Mouse (Mus musculus): ENCODE measurements at regions not wholly inside any gene's neighbourhood (a gene's known extent, or its start where the extent isn't known, plus 50 kb on each side); places are given as distances from the start of the nearest gene placed in this dataset.

DNA sequence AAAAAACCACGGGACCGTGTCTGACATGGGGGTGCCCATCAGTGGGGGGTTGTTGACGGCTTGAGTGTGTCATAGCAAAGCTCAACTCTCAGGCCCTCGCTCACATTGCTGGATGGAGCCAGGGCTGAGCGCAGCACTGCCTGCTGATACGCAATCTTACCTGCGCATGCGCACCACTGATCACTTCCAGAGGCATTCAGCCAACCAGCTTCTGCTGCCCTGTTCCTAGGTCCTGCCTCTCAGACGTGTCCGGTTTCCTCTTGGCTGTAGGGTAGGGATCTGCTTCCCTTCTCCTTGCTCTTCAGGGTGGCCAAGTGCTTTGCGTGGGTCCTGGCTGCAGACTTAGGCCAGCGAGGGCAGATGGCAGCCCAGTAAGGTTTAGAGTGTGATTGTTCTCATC is 81.3 kb upstream of the Pitx1 start:
- Histone ChIP-seq H3K4me3 (replicated peaks) (no peak overlapping the region), H3K36me3 (no peaks in the 10 kb centered on the region), H3K27me3 (peaks cover 19% of the 10 kb centered on the region), H3K4me2 (no peak overlapping the region), H3K4me1 (replicated peaks) (peaks cover 13% of the 10 kb centered on the region; the same call in 1 of the 2 replicates), H3K27ac (no peak overlapping the region), H3K9ac (replicated peaks) (no peak overlapping the region), H3K9me3 (no peaks in the 10 kb centered on the region)
- no peak for ATAC-seq (ENCODE audit: insufficient number of reproducible peaks, insufficient read depth, low FRiP score, low TSS enrichment, low read depth)
- 87% methylated on average over 12 of the region's 12 CpGs for WGBS

DNA sequence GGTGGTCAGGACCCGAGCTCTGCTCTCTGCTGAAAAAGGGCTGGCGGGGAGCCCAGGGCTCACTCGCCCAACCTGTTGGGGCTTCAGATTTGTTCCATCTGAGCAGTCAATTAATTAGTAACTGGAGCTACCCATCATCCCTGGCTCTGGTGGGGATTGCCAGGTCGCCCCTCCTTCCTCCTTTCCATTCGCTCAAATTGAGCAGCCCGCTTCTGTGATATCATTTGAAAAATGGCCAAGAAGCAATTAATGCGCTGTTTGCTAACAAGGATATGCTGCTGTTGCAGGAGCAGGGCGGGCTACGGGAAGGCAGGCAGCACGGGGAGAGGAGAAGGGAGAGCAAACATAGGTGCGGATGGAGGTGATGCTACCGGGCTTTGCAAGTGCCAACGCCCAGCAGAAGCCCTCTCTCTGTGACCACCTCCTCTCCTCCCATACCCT is 76.3 kb upstream of the Pitx1 start:
- peaks cover 8% of the 10 kb centered on the region for H3K27me3 ChIP-seq
- H3K27ac ChIP-seq, result no peak overlapping the region
- 76% methylated on average over 13 of the region's 13 CpGs for WGBS
- H3K4me2 ChIP-seq, result no peak overlapping the region
- no peak for ATAC-seq (ENCODE audit: insufficient number of reproducible peaks, insufficient read depth, low FRiP score, low TSS enrichment, low read depth)
- no peak overlapping the region for H3K9ac ChIP-seq (replicated peaks)
- no peaks in the 10 kb centered on the region for H3K36me3 ChIP-seq
- no peak overlapping the region for H3K4me3 ChIP-seq (replicated peaks)
- peaks cover 11% of the 10 kb centered on the region for H3K4me1 ChIP-seq (replicated peaks)
- no peaks in the 10 kb centered on the region for H3K9me3 ChIP-seq

DNA sequence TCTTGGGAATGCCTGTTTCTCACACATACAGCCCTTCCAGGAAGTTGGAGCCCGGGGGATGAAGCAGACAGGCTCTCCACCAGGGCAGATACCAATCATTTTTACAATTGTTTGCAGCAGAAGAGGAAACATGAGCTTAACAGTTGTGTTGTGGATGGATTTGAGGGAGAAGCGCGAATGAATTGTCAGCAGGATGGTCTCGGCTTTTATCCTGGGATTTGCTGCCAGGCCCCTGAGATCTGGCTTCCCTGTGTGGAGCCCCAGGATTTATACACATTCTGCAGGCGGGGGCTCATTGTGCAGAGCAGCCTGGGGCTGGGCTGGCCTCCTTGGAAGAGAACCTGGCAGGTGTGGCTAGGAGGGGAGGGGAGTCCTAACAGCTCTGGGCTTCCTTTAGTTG is 73.9 kb upstream of the Pitx1 start:
- Histone ChIP-seq H3K4me1 (replicated peaks) (peaks cover 11% of the 10 kb centered on the region), H3K4me2 (peak overlapping the region; percentile 10; the same call in 1 of the 2 replicates), H3K4me3 (replicated peaks) (no peak overlapping the region), H3K9ac (replicated peaks) (no peak overlapping the region), H3K9me3 (no peaks in the 10 kb centered on the region), H3K36me3 (no peaks in the 10 kb centered on the region), H3K27ac (0 out of 2 replicates have a peak overlapping the region, but pooled peaks have one; percentile 23), H3K27me3 (peaks cover 8% of the 10 kb centered on the region; the same call in 1 of the 2 replicates)
- 18% methylated on average over 5 of the region's 5 CpGs for WGBS
- peak; percentile 75; the same call in 1 of the 2 replicates for ATAC-seq (ENCODE audit: insufficient number of reproducible peaks, insufficient read depth, low FRiP score, low TSS enrichment, low read depth)

DNA sequence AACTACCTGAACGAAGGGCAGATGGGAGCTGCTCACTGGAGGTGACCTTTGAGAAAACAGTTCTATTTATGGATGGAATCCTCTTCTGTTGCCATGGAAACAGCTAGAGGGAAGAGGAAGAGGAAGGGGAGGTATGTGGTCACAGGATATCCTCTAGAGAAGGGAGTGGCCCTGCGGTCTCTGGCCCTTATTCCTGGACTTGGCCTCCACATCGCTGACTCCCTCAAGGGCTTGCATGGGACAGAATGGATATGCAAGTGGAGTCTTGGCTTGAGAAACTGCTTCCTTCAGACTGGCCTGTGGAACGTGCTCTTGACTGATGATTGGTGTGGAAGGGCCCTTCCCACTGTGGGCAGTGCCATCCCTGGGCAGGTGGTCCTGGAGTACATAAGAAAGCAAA is 68.9 kb upstream of the Pitx1 start:
- WGBS, result 84% methylated on average over 4 of the region's 4 CpGs
- Histone ChIP-seq H3K4me3 (replicated peaks) (no peak overlapping the region), H3K9me3 (no peaks in the 10 kb centered on the region), H3K36me3 (no peaks in the 10 kb centered on the region), H3K4me2 (no peak overlapping the region), H3K27me3 (peaks cover 5% of the 10 kb centered on the region; the same call in 1 of the 2 replicates), H3K9ac (replicated peaks) (no peak overlapping the region), H3K4me1 (replicated peaks) (peaks cover 19% of the 10 kb centered on the region), H3K27ac (no peak overlapping the region)
- no peak for ATAC-seq (ENCODE audit: insufficient number of reproducible peaks, insufficient read depth, low FRiP score, low TSS enrichment, low read depth)

DNA sequence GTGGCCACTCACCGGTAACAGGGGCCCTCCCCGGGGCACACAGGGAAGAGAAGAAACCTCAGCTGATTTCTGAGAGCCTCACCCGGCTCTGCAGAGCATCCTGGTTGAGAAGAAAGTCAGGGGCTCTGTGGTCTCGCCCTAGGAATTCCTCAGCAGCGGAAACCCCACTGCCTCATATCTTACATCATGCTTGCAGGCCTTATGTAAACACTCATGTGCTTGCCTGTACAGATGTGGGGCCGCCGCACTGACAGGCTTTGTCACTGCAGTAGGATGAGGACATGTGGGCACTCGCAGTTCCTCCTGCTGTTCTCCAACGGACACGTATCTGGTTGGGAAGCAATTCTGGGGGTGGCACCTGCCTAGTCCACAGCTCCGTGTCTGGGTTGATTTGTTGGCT is 66.3 kb upstream of the Pitx1 start:
- no peak overlapping the region for H3K27ac ChIP-seq
- WGBS, result 76% methylated on average over 11 of the region's 11 CpGs
- H3K36me3 ChIP-seq, result no peaks in the 10 kb centered on the region
- ATAC-seq (ENCODE audit: insufficient number of reproducible peaks, insufficient read depth, low FRiP score, low TSS enrichment, low read depth), result no peak
- H3K4me1 ChIP-seq (replicated peaks), result peaks cover 34% of the 10 kb centered on the region
- H3K9me3 ChIP-seq, result no peaks in the 10 kb centered on the region
- H3K27me3 ChIP-seq, result peaks cover 3% of the 10 kb centered on the region; the same call in 1 of the 2 replicates
- no peak overlapping the region; the same call in 1 of the 2 replicates for H3K9ac ChIP-seq (replicated peaks)
- H3K4me3 ChIP-seq (replicated peaks), result no peak overlapping the region
- H3K4me2 ChIP-seq, result no peak overlapping the region

DNA sequence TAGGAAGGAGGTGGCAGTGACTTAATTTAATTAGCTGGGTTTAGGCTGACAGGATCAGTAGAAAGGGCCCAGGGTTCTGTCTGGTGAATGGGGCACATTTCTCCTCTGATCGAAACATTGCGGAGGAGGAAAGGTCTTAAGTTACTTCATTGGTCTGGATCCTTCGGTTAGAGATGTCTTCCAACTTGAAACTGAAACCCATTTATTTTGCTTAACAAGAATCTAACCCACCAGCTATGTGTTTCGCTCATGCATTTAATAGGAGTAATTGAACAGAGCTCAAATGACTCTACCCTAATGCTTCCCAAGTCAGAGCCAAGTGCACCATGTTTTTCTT is 64.2 kb upstream of the Pitx1 start:
- WGBS, result 72% methylated on average over 4 of the region's 4 CpGs
- ATAC-seq (ENCODE audit: insufficient number of reproducible peaks, insufficient read depth, low FRiP score, low TSS enrichment, low read depth), result no peak
- Histone ChIP-seq H3K27me3 (peaks cover 3% of the 10 kb centered on the region; the same call in 1 of the 2 replicates), H3K4me1 (replicated peaks) (peaks cover 34% of the 10 kb centered on the region), H3K4me3 (replicated peaks) (no peak overlapping the region), H3K9ac (replicated peaks) (no peak overlapping the region), H3K4me2 (no peak overlapping the region), H3K9me3 (no peaks in the 10 kb centered on the region), H3K36me3 (no peaks in the 10 kb centered on the region), H3K27ac (0 out of 2 replicates have a peak overlapping the region, but pooled peaks have one; percentile 51)

GRCm38 (mm10) chr13:55899501-55900189 is 63.7 kb upstream of the Pitx1 start:
- ATAC-seq (ENCODE audit: insufficient number of reproducible peaks, insufficient read depth, low FRiP score, low TSS enrichment, low read depth), result no peak
- H3K4me1 ChIP-seq (replicated peaks), result peaks cover 34% of the 10 kb centered on the region
- H3K27ac ChIP-seq, result peak overlapping the region; percentile 51; the same call in 1 of the 2 replicates
- no peak overlapping the region for H3K4me3 ChIP-seq (replicated peaks)
- 0 out of 2 replicates have a peak overlapping the region, but pooled peaks have one; percentile 5 for H3K4me2 ChIP-seq
- H3K27me3 ChIP-seq, result peaks cover 3% of the 10 kb centered on the region; the same call in 1 of the 2 replicates
- H3K9me3 ChIP-seq, result no peaks in the 10 kb centered on the region
- H3K9ac ChIP-seq (replicated peaks), result no peak overlapping the region
- H3K36me3 ChIP-seq, result no peaks in the 10 kb centered on the region
- 42% methylated on average over 10 of the region's 10 CpGs for WGBS

GRCm38 (mm10) chr13:55898999-55899398 is 63.0 kb upstream of the Pitx1 start:
- peaks cover 3% of the 10 kb centered on the region; the same call in 1 of the 2 replicates for H3K27me3 ChIP-seq
- no peak overlapping the region for H3K4me2 ChIP-seq
- H3K4me3 ChIP-seq (replicated peaks), result no peak overlapping the region
- H3K4me1 ChIP-seq (replicated peaks), result peaks cover 34% of the 10 kb centered on the region
- 0 out of 2 replicates have a peak overlapping the region, but pooled peaks have one; percentile 23 for H3K9ac ChIP-seq (replicated peaks)
- H3K27ac ChIP-seq, result peak overlapping the region; percentile 72
- H3K9me3 ChIP-seq, result no peaks in the 10 kb centered on the region
- 25% methylated on average over 8 of the region's 8 CpGs for WGBS
- no peak for ATAC-seq (ENCODE audit: insufficient number of reproducible peaks, insufficient read depth, low FRiP score, low TSS enrichment, low read depth)
- H3K36me3 ChIP-seq, result no peaks in the 10 kb centered on the region

GRCm38 (mm10) chr13:55898257-55898950 is 62.4 kb upstream of the Pitx1 start:
- peak overlapping the region; percentile 72 for H3K27ac ChIP-seq
- H3K9ac ChIP-seq (replicated peaks), result 0 out of 2 replicates have a peak overlapping the region, but pooled peaks have one; percentile 23
- 0 out of 2 replicates have a peak, but pooled peaks have one; percentile 22 for ATAC-seq (ENCODE audit: insufficient number of reproducible peaks, insufficient read depth, low FRiP score, low TSS enrichment, low read depth)
- peak overlapping the region; percentile 17 for H3K4me2 ChIP-seq
- no peaks in the 10 kb centered on the region for H3K36me3 ChIP-seq
- no peak overlapping the region for H3K4me3 ChIP-seq (replicated peaks)
- H3K9me3 ChIP-seq, result no peaks in the 10 kb centered on the region
- peaks cover 34% of the 10 kb centered on the region for H3K4me1 ChIP-seq (replicated peaks)
- peaks cover 3% of the 10 kb centered on the region; the same call in 1 of the 2 replicates for H3K27me3 ChIP-seq
- 60% methylated on average over 17 of the region's 17 CpGs for WGBS

GRCm38 (mm10) chr13:55895505-55895904 is 59.5 kb upstream of the Pitx1 start:
- H3K36me3 ChIP-seq, result no peaks in the 10 kb centered on the region
- no peak for ATAC-seq (ENCODE audit: insufficient number of reproducible peaks, insufficient read depth, low FRiP score, low TSS enrichment, low read depth)
- H3K4me3 ChIP-seq (replicated peaks), result no peak overlapping the region
- 91% methylated on average over 5 of the region's 5 CpGs for WGBS
- H3K4me1 ChIP-seq (replicated peaks), result peaks cover 26% of the 10 kb centered on the region
- peaks cover 3% of the 10 kb centered on the region; the same call in 1 of the 2 replicates for H3K27me3 ChIP-seq
- no peak overlapping the region for H3K27ac ChIP-seq
- H3K4me2 ChIP-seq, result no peak overlapping the region
- no peak overlapping the region for H3K9ac ChIP-seq (replicated peaks)
- no peaks in the 10 kb centered on the region for H3K9me3 ChIP-seq

All from limb, embryonic 12.5 days (tissue).